Mouse (Mus musculus) liver, adult 2 months (tissue): ENCODE measurements around the gene Ccl1. TPM values are rescaled to one million over a fixed set of nuclear protein-coding genes. Genes with fewer than 3 reads are reported as not detected.

Experiments
- DNase-seq: peaks from one replicate; pipeline ENCODE4 v3.0.0-alpha.2; 2011; ENCODE audit warnings: low read depth, low spot score; ENCODE audit errors: extremely low read depth
- H3K27ac ChIP-seq: fragments of 200-500 bp; replicated peaks from 2 replicates; pipeline ENCODE4 v1.5.1; 2012; ENCODE audit warnings: low read depth, mild to moderate bottlenecking, control low read depth, inconsistent platforms, low read length; ENCODE audit not compliant: insufficient read depth
- H3K27me3 ChIP-seq: fragments of 200-500 bp; 2 replicates; pipeline ENCODE4 v1.6.1; 2012; ENCODE audit warnings: mild to moderate bottlenecking, moderate library complexity, low read length, inconsistent platforms; ENCODE audit not compliant: control insufficient read depth, insufficient read depth
- H3K36me3 ChIP-seq: fragments of 200-500 bp; 2 replicates; pipeline ENCODE4 v1.6.1; 2012; ENCODE audit warnings: low read length, inconsistent platforms; ENCODE audit not compliant: control insufficient read depth, insufficient read depth
- H3K4me1 ChIP-seq: fragments of 200-500 bp; 2 replicates; pipeline ENCODE4 v1.6.1; 2011; ENCODE audit warnings: low read length; ENCODE audit not compliant: control insufficient read depth, insufficient read depth
- H3K4me3 ChIP-seq: fragments of 200-500 bp; 2 replicates; pipeline ENCODE4 v1.5.1; 2011; ENCODE audit warnings: low read depth, mild to moderate bottlenecking, control low read depth, low read length, moderate library complexity; ENCODE audit not compliant: insufficient read depth
- H3K79me2 ChIP-seq: fragments of 200-500 bp; 2 replicates; pipeline ENCODE4 v1.6.1; 2012; ENCODE audit warnings: inconsistent platforms, mild to moderate bottlenecking, low read length, moderate library complexity; ENCODE audit not compliant: control insufficient read depth, insufficient read depth
- H3K9ac ChIP-seq: fragments of 200-500 bp; 2 replicates; pipeline ENCODE4 v1.6.1; 2012; ENCODE audit warnings: low read depth, mild to moderate bottlenecking, control low read depth, inconsistent platforms, low read length
- CTCF ChIP-seq: fragments of 200-500 bp; IDR thresholded peaks from 2 replicates; pipeline ENCODE4 v1.5.1; 2011; ENCODE audit warnings: low read depth, low read length, control low read depth
- POLR2A ChIP-seq: fragments of 200-500 bp; IDR thresholded peaks from 2 replicates; pipeline ENCODE4 v1.6.1; 2011; ENCODE audit warnings: low read length, control low read depth; ENCODE audit not compliant: insufficient read depth; ENCODE audit errors: extremely low read depth
- WGBS: fragments of 180-500 bp; shearing (Covaris S2); methylation state at CpG from one replicate; pipeline ENCODE4 v1.1.7; 2018; 5-methylcytosine and 5-hydroxymethylcytosine counted together
- polyA plus RNA-seq: library from polyadenylated mRNA; depleted of rRNA; stranded (reverse); fragments of >200 nt; gene quantifications from 2 replicates; pipeline ENCODE4 v1.2.3, GENCODE M21; 2012
- total RNA-seq: library from RNA; depleted of rRNA; stranded (reverse); fragments of >200 nt; gene quantifications from 2 replicates; pipeline ENCODE4 v1.2.3, GENCODE M21; 2014

Gene Ccl1
- total and polyA plus RNA-seq, 2 experiments = not detected

DNA sequence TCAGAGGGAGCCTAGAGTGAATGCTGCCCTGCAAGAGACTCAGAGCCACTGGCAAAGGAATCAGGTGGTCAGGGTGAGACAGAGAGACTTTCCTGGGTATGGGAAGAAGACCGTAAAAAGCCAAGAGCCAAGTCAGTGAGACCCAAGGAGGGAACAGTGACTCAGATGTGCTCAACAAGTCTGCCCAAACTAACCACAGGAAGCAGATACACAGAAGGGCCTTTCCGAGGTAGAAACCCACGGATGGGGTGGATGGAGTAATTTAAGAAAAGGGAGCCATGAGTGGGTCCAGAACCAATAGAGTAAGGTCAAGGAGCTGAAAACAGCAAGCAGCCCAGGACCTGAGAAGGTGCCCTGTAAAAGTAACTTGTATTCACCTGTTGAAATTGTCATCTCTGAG is 101.8 kb downstream of the Ccl1 start:
- H3K9ac ChIP-seq = no peak overlapping the region
- no peak overlapping the region for H3K4me3 ChIP-seq
- no peaks in the 10 kb centered on the region for H3K79me2 ChIP-seq

GRCm38 (mm10) chr11:82197774-82198173 is 107.7 kb downstream of the Ccl1 start:
- 64% methylated on average over 3 of the region's 3 CpGs for WGBS
- no peaks in the 10 kb centered on the region for H3K79me2 ChIP-seq
- no peaks in the 10 kb centered on the region for H3K36me3 ChIP-seq
- no peaks in the 10 kb centered on the region for H3K27me3 ChIP-seq
- no peak for DNase-seq
- no peak overlapping the region for H3K9ac ChIP-seq
- TF ChIP-seq POLR2A = no peak
- no peak for TF ChIP-seq CTCF
- no peak overlapping the region for H3K27ac ChIP-seq
- H3K4me1 ChIP-seq = no peaks in the 10 kb centered on the region
- H3K4me3 ChIP-seq = no peak overlapping the region

More for the DNA sequence above, 101.8 kb downstream of the Ccl1 start:
- TF ChIP-seq CTCF = no peak
- no peak for TF ChIP-seq POLR2A
- 68% methylated on average over 3 of the region's 3 CpGs for WGBS
- no peaks in the 10 kb centered on the region for H3K36me3 ChIP-seq
- no peak overlapping the region for H3K27ac ChIP-seq
- H3K27me3 ChIP-seq = no peaks in the 10 kb centered on the region
- no peak for DNase-seq
- H3K4me1 ChIP-seq = no peaks in the 10 kb centered on the region

- no peaks in the 10 kb centered on the region for H3K4me1 ChIP-seq
- no peak overlapping the region for H3K4me3 ChIP-seq
- no peak for DNase-seq
- H3K79me2 ChIP-seq = no peaks in the 10 kb centered on the region
- no peaks in the 10 kb centered on the region for H3K27me3 ChIP-seq
- H3K9ac ChIP-seq = no peak overlapping the region
- 38% methylated on average over 2 of the region's 2 CpGs for WGBS
- H3K36me3 ChIP-seq = no peaks in the 10 kb centered on the region
- TF ChIP-seq CTCF (no peak), POLR2A (no peak)
- H3K27ac ChIP-seq = no peak overlapping the region
Observed at GRCm38 (mm10) chr11:82194980-82195379, 110.5 kb downstream of the Ccl1 start.

DNA sequence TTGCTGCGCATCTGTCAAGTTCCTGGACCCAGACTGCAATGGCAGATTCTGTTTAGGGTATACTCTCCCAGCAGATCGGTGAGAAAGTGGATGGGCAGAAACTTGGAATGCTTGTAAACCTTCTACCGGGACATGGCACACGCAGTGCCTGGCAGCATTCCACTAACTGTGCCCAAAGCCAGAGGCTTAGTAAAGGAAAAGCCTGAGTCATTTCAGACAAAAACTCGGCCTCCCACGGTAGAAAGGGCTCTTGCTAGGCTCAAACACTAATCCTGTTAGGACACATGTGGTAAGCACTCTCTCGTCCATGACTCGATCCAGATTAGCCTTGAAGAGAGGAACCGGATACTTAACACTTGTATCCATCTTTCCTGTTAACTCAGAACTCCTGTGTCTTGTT is 111.7 kb downstream of the Ccl1 start:
- H3K4me3 ChIP-seq = no peak overlapping the region
- no peaks in the 10 kb centered on the region for H3K36me3 ChIP-seq
- H3K4me1 ChIP-seq = no peaks in the 10 kb centered on the region
- TF ChIP-seq CTCF (no peak), POLR2A (no peak)
- no peaks in the 10 kb centered on the region for H3K79me2 ChIP-seq
- H3K27ac ChIP-seq = no peak overlapping the region
- no peaks in the 10 kb centered on the region for H3K27me3 ChIP-seq
- 80% methylated on average over 9 of the region's 9 CpGs for WGBS
- H3K9ac ChIP-seq = no peak overlapping the region
- DNase-seq = no peak

GRCm38 (mm10) chr11:82189782-82190563 is 115.5 kb downstream of the Ccl1 start:
- Histone ChIP-seq H3K27ac (no peak overlapping the region), H3K9ac (no peak overlapping the region), H3K36me3 (no peaks in the 10 kb centered on the region), H3K4me3 (no peak overlapping the region), H3K4me1 (no peaks in the 10 kb centered on the region), H3K79me2 (no peaks in the 10 kb centered on the region), H3K27me3 (no peaks in the 10 kb centered on the region)
- WGBS = 81% methylated on average over 13 of the region's 13 CpGs
- no peak for TF ChIP-seq POLR2A
- no peak for TF ChIP-seq CTCF
- no peak for DNase-seq

DNA sequence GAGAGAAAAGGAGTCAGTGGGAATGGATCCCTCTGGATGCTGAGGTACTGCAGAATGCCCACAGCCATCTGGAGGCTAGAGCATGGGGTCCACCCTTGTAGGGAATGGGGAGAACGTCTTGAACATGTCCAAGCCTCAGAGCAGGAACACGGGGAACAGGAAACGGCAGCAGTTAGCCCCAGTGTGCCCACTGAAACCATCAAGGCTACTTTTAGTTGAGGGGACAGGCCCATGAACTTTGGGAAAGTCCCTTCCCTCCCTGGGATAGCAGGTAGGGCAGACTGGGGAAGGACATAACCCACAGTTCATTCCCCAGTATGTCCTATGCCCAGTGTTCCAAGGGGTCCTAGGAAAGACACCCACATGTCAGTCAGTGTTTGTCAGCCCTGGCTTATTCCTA is 119.8 kb downstream of the Ccl1 start:
- no peak overlapping the region for H3K9ac ChIP-seq
- WGBS = 70% methylated on average over 3 of the region's 3 CpGs

More for the DNA sequence above, 119.8 kb downstream of the Ccl1 start:
- no peaks in the 10 kb centered on the region for H3K27me3 ChIP-seq
- no peak for DNase-seq
- no peak overlapping the region for H3K4me3 ChIP-seq
- H3K27ac ChIP-seq = no peak overlapping the region
- H3K36me3 ChIP-seq = no peaks in the 10 kb centered on the region
- no peaks in the 10 kb centered on the region for H3K79me2 ChIP-seq
- TF ChIP-seq CTCF (no peak), POLR2A (no peak)
- no peaks in the 10 kb centered on the region for H3K4me1 ChIP-seq
